Mouse (Mus musculus) erythroblast, embryonic 14.5 days (primary cell): ENCODE measurements around the gene Loxl4.

Experiments used
- GATA1 ChIP-seq: IDR thresholded peaks from 2 replicates; pipeline ENCODE4 v1.6.1; 2012; ENCODE audit warnings: low read length, inconsistent platforms, mixed read lengths
- TAL1 ChIP-seq: IDR thresholded peaks from 3 replicates; pipeline ENCODE4 v1.6.1; 2012; ENCODE audit warnings: low read length, inconsistent platforms, mixed read lengths

DNA sequence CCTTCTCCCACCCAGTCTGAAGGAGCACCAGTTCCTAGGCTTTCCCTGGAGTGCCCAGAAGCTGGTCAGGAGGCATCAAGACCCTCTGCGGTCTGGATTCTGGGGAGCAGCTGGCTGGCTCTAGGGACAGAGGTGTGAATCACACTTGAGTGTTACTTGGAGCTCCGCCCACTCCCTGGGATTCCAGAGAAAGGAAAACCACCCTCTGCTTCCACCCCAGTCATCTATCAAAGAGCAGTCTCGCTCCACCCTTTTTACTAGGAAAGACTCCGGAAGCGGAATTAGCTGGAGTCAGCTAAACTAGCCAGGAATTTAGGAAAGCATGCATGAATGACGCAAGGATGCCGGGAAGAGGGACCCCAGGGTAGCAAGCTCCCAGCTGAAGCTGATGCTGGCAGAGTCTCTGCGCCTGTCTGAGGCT lies 18.9 kb upstream of the Loxl4 start:
- no peak for TF ChIP-seq GATA1
- no peak for TF ChIP-seq TAL1
